Mouse (Mus musculus): ENCODE results near the gene Sectm1b. TPM values are rescaled to one million over a fixed set of nuclear protein-coding genes. Genes with fewer than 3 reads are reported as not detected.
"Not testable (repeated sequence)": the region's sequence is repeated elsewhere in the genome, so short reads cannot be mapped to it uniquely, and the experiment has no call there.

Sectm1b gene
- not detected in 2 replicates for polyA plus RNA-seq (2014; fragmentation: Nextera tagmentation; extraction: Ambion mirVana)

DNA sequence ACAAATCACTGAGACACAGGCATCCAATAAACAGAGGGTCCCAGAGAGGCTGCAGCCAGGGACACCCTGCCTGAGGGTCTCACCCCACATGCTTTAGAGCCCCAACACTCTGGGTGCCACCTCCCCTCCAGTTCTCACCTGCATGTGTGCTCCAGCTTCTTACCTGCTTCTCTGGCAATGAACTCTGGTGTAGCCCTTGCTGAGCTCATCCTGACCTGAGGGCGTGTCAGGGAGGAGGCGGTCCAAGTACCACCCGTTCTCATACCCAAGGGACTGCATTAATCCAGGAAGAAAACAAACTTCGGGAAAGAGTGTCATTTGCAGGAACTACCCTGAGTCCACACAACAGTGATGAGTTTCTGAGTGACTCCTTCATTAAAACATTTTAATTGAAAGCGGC is at the start of gene Sectm1b:
Sectm1b (minus strand) TSS at position 191 of the 400 bp plus-strand sequence.
- WGBS: 78% methylated on average over 5 of the region's 5 CpGs
- Histone ChIP-seq H3K4me3 (ENCODE audit: low read depth, low read length) (no peak within 1 kb of the TSS), H3K4me2 (no peak within 1 kb of the TSS), H3K4me1 (ENCODE audit: control insufficient read depth, insufficient read depth, low read length) (no peaks in the 10 kb centered on the region), H3K27me3 (ENCODE audit: control insufficient read depth, insufficient read depth, low read length) (no peaks in the 10 kb centered on the region), H3K36me3 (ENCODE audit: control insufficient read depth, insufficient read depth, low read length) (no peaks in the 10 kb centered on the region), H3K9ac (ENCODE audit: low read length) (no peak within 1 kb of the TSS), H3K9me3 (ENCODE audit: control insufficient read depth, low read length) (no peaks in the 10 kb centered on the region), H3K27ac (ENCODE audit: low read depth, low read length) (no peak within 1 kb of the TSS)
- ATAC-seq (ENCODE audit: low FRiP score) (no peak), DNase-seq (ENCODE audit: low spot score, missing footprints) (no peak)

DNA sequence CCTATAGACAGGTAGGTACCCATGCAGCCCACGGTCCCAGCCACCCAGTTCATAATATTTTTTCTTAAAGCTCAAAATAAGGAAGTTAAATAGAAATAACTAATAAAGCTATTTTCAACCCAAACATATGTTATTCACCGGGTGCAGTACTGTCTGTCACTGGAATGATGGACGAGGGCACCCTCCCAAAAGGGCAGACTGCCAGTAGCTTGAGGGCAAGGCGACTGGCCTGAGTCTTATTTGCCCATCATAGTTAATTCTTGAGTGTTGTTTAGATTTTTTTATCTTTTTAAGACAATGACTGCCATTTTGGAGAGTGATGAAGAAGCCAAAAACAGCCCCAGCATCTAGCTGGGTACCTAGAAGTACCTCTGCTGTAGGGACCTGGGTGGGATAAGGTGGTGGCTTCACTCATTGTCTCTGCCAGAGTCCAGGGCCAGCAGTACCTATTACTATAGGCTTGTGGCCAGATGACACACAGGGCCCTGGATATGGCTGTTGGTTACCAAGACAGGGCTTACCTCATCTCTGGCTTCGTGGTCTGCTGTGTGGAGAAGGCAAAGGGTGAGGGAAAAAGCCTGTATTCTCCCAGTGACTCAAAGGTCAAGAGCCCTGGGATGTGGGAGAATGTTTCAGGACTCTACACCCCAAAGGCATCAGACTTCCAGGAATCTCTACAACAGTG is 48.9 kb upstream of the Sectm1b start:
- Histone ChIP-seq H3K4me1 (ENCODE audit: control insufficient read depth, insufficient read depth, low read length) (no peaks in the 10 kb centered on the region), H3K36me3 (ENCODE audit: control insufficient read depth, insufficient read depth, low read length) (no peaks in the 10 kb centered on the region), H3K4me3 (ENCODE audit: low read depth, low read length) (no peak overlapping the region), H3K9me3 (ENCODE audit: control insufficient read depth, low read length) (no peaks in the 10 kb centered on the region), H3K27ac (ENCODE audit: low read depth, low read length) (no peak overlapping the region), H3K27me3 (ENCODE audit: control insufficient read depth, insufficient read depth, low read length) (no peaks in the 10 kb centered on the region), H3K4me2 (no peak overlapping the region), H3K9ac (ENCODE audit: low read length) (no peak overlapping the region)
- 87% methylated on average over 5 of the region's 5 CpGs for WGBS
- DNase-seq (ENCODE audit: low spot score, missing footprints) (no peak), ATAC-seq (ENCODE audit: low FRiP score) (no peak)

DNA sequence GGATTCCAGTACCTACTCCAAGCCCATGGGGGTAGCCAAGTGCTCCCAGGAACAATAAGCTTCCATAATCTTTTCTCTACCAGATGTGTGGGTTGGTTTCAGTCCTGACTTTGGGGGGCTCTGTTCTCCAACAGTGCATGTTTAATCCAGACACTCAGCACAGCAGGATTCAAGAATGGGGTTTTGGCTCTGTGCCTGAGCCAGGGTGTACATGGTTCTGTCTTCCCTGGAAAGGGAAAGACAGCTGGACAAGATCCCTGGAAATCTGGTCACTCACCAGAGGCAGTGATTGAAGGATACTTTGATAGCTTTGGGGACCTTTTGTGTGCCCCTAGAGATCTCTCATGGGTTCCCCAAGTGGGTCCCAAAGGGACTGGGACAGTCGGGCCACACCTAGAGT is 48.2 kb upstream of the Sectm1b start:
- Histone ChIP-seq H3K9ac (ENCODE audit: low read length) (no peak overlapping the region), H3K4me2 (no peak overlapping the region), H3K27ac (ENCODE audit: low read depth, low read length) (no peak overlapping the region), H3K36me3 (ENCODE audit: control insufficient read depth, insufficient read depth, low read length) (no peaks in the 10 kb centered on the region), H3K4me3 (ENCODE audit: low read depth, low read length) (no peak overlapping the region), H3K9me3 (ENCODE audit: control insufficient read depth, low read length) (no peaks in the 10 kb centered on the region), H3K4me1 (ENCODE audit: control insufficient read depth, insufficient read depth, low read length) (no peaks in the 10 kb centered on the region), H3K27me3 (ENCODE audit: control insufficient read depth, insufficient read depth, low read length) (no peaks in the 10 kb centered on the region)
- DNase-seq (ENCODE audit: low spot score, missing footprints): no peak
- no peak for ATAC-seq (ENCODE audit: low FRiP score)
- 93% methylated on average over 1 of the region's 1 CpGs for WGBS

DNA sequence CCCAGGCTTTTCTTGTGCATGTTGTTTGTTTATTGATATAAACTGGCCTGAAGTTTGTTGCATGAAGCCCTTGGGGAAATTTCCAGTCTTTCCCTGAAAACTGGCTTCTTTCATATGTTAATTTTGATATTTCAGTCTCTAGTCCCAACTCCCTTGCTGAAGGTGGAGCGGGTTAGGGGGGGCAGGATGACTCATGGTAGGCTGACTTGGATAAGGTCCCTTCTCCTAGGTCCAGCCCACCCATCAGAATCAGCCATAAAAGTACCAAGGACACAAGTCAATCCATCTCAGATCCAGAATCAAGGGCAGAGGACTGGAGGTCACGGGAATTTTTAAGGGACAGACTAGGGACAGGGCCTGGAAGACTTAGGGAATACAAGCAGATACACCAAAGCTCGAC is 47.7 kb upstream of the Sectm1b start:
- Histone ChIP-seq H3K9ac (ENCODE audit: low read length) (no peak overlapping the region), H3K4me3 (ENCODE audit: low read depth, low read length) (no peak overlapping the region), H3K27ac (ENCODE audit: low read depth, low read length) (no peak overlapping the region), H3K27me3 (ENCODE audit: control insufficient read depth, insufficient read depth, low read length) (no peaks in the 10 kb centered on the region), H3K4me2 (no peak overlapping the region), H3K36me3 (ENCODE audit: control insufficient read depth, insufficient read depth, low read length) (no peaks in the 10 kb centered on the region), H3K9me3 (ENCODE audit: control insufficient read depth, low read length) (no peaks in the 10 kb centered on the region), H3K4me1 (ENCODE audit: control insufficient read depth, insufficient read depth, low read length) (no peaks in the 10 kb centered on the region)
- DNase-seq (ENCODE audit: low spot score, missing footprints) (no peak), ATAC-seq (ENCODE audit: low FRiP score) (no peak)
- 92% methylated on average over 3 of the region's 3 CpGs for WGBS

DNA sequence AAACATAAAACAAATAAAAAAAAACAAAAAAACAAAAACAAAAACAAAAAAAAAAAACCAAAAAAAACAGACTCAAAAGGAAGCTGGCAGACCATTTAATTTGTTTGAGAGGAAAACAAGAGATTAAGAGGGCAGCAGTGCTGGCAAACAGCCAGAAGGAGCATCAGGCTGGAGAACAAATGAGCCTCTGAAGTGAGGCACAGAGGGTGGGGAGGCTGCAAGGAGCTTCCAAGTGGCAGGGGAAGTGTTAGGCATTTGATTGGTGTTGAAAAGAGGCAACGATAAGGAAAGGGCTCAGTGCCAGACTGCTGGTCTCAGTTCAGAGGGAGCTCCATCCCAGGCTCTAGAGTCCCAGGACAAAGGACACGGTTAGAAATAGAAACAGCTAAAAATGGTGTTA is 46.6 kb upstream of the Sectm1b start:
- H3K36me3 ChIP-seq (ENCODE audit: control insufficient read depth, insufficient read depth, low read length): no peaks in the 10 kb centered on the region
- no peaks in the 10 kb centered on the region for H3K27me3 ChIP-seq (ENCODE audit: control insufficient read depth, insufficient read depth, low read length)
- ATAC-seq (ENCODE audit: low FRiP score): no peak
- no peak overlapping the region for H3K4me2 ChIP-seq
- DNase-seq (ENCODE audit: low spot score, missing footprints): no peak
- no peak overlapping the region for H3K27ac ChIP-seq (ENCODE audit: low read depth, low read length)
- WGBS: 15% methylated on average over 2 of the region's 2 CpGs
- no peaks in the 10 kb centered on the region for H3K4me1 ChIP-seq (ENCODE audit: control insufficient read depth, insufficient read depth, low read length)
- no peaks in the 10 kb centered on the region for H3K9me3 ChIP-seq (ENCODE audit: control insufficient read depth, low read length)
- no peak overlapping the region for H3K4me3 ChIP-seq (ENCODE audit: low read depth, low read length)
- H3K9ac ChIP-seq (ENCODE audit: low read length): no peak overlapping the region

DNA sequence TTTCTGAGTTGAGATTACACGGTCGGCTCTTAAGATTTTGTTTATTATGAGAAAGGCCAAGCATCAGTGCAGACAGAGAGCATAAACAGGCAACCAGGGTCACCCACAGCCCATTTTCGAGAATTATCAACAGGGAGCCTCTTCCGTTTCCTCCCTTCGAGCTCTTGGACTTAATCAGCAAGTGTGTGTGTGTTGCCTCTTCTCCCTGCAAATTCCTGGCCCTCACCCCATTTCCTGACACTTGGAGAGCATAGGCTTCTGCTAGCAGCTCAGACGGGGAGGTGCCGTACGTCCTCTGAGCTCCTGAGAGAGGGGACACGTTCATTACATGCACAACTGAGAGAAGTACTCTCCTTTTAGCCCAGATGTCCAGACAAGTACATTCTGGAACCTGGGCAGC is 44.7 kb upstream of the Sectm1b start:
- H3K4me2 ChIP-seq: no peak overlapping the region
- ATAC-seq (ENCODE audit: low FRiP score): no peak
- no peak overlapping the region for H3K27ac ChIP-seq (ENCODE audit: low read depth, low read length)
- H3K27me3 ChIP-seq (ENCODE audit: control insufficient read depth, insufficient read depth, low read length): no peaks in the 10 kb centered on the region
- no peaks in the 10 kb centered on the region for H3K4me1 ChIP-seq (ENCODE audit: control insufficient read depth, insufficient read depth, low read length)
- no peaks in the 10 kb centered on the region for H3K36me3 ChIP-seq (ENCODE audit: control insufficient read depth, insufficient read depth, low read length)
- no peak overlapping the region for H3K4me3 ChIP-seq (ENCODE audit: low read depth, low read length)
- no peaks in the 10 kb centered on the region for H3K9me3 ChIP-seq (ENCODE audit: control insufficient read depth, low read length)
- DNase-seq (ENCODE audit: low spot score, missing footprints): no peak
- H3K9ac ChIP-seq (ENCODE audit: low read length): no peak overlapping the region
- WGBS: 76% methylated on average over 9 of the region's 9 CpGs

DNA sequence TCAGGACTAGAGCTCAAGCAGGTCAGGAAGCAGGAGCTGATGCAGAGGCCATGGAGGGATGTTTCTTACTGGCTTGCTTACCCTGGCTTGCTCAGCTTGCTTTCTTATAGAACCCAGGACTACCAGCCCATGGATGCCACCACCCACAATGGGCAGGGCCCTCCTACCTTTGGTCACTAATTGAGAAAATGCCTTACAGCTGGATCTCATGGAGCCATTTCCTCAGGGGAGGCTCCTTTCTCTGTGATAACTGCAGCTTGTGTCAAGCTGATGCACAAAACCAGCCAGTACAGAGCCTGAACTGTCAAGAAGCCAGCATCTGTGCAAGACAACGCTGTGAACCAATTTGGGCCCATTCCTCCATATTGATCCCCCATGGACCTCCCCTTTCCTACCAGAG is 43.9 kb upstream of the Sectm1b start:
- not testable (repeated sequence) for H3K4me1 ChIP-seq (ENCODE audit: control insufficient read depth, insufficient read depth, low read length); H3K27ac ChIP-seq (ENCODE audit: low read depth, low read length); ATAC-seq (ENCODE audit: low FRiP score); H3K4me2 ChIP-seq; H3K4me3 ChIP-seq (ENCODE audit: low read depth, low read length); DNase-seq (ENCODE audit: low spot score, missing footprints); H3K36me3 ChIP-seq (ENCODE audit: control insufficient read depth, insufficient read depth, low read length); H3K9ac ChIP-seq (ENCODE audit: low read length); H3K9me3 ChIP-seq (ENCODE audit: control insufficient read depth, low read length); H3K27me3 ChIP-seq (ENCODE audit: control insufficient read depth, insufficient read depth, low read length)
- WGBS: 85% methylated on average over 1 of the region's 1 CpGs

DNA sequence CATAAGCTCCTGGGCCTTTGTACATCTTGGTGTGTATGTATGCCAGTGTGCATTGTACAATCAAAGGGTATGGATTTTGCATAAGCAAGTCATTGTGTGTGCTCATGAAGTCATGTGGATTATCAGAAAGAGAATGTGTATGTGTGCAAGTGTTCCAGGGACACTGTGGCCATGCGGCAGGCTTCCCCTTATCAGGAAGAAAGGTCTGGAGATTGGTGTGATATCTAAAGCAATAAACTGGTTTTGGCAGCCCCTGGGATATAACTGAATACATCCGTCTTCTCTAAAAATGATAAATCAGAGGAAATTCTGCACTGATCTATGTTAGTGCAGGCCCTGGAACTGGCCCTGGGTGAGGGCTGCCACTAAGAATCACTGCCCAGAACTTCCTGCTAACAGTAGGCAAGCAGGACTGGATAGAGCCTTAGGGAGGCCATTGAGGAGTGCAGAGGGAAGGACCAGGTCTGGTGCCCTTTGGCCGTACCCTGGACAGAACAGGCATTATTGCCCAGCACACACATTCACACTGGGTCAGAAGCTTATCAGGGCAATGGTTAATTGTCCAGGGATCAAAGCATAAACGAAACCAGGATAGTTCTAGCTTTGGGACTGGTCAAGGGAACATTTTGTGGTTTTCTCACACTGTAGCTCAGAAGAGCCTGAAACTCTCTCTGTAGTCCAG is 37.9 kb upstream of the Sectm1b start:
- Histone ChIP-seq H3K27me3 (ENCODE audit: control insufficient read depth, insufficient read depth, low read length) (no peaks in the 10 kb centered on the region), H3K36me3 (ENCODE audit: control insufficient read depth, insufficient read depth, low read length) (no peaks in the 10 kb centered on the region), H3K4me1 (ENCODE audit: control insufficient read depth, insufficient read depth, low read length) (no peaks in the 10 kb centered on the region), H3K9ac (ENCODE audit: low read length) (no peak overlapping the region), H3K4me3 (ENCODE audit: low read depth, low read length) (no peak overlapping the region), H3K4me2 (no peak overlapping the region), H3K27ac (ENCODE audit: low read depth, low read length) (no peak overlapping the region), H3K9me3 (ENCODE audit: control insufficient read depth, low read length) (no peaks in the 10 kb centered on the region; the same call in 1 of the 2 replicates)
- no peak for ATAC-seq (ENCODE audit: low FRiP score)
- no peak for DNase-seq (ENCODE audit: low spot score, missing footprints)
- WGBS: 89% methylated on average over 4 of the region's 4 CpGs

DNA sequence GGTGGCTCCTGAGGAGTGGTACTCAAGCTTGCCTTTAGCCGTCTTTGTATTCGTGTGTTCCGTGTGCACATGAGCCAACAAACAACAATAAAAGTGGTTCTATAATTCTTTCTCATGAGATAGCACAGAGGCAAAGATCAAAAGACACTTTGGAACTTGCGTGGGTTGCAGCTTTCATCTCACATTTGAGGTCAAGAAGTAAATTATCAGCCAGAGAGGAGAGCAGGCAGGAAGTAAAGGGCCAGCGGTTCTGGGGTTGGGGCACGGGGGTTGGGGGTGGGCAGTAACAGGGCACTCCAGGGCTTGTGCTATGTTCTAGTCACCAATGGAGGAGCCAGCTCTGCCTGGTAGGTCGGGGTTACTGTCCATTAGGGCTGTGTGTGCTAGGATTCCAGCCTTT is 37.3 kb upstream of the Sectm1b start:
- H3K4me1 ChIP-seq (ENCODE audit: control insufficient read depth, insufficient read depth, low read length): no peaks in the 10 kb centered on the region
- peak; percentile 14 for DNase-seq (ENCODE audit: low spot score, missing footprints)
- H3K27ac ChIP-seq (ENCODE audit: low read depth, low read length): no peak overlapping the region
- no peaks in the 10 kb centered on the region; the same call in 1 of the 2 replicates for H3K9me3 ChIP-seq (ENCODE audit: control insufficient read depth, low read length)
- H3K9ac ChIP-seq (ENCODE audit: low read length): no peak overlapping the region
- H3K4me3 ChIP-seq (ENCODE audit: low read depth, low read length): no peak overlapping the region
- H3K27me3 ChIP-seq (ENCODE audit: control insufficient read depth, insufficient read depth, low read length): no peaks in the 10 kb centered on the region
- 78% methylated on average over 7 of the region's 7 CpGs for WGBS
- no peaks in the 10 kb centered on the region for H3K36me3 ChIP-seq (ENCODE audit: control insufficient read depth, insufficient read depth, low read length)
- ATAC-seq (ENCODE audit: low FRiP score): no peak
- no peak overlapping the region for H3K4me2 ChIP-seq

Data from midbrain, embryonic 11.5 days (tissue).